Mouse (Mus musculus) adrenal gland, postnatal 10 days (tissue): ENCODE results near the gene Ift122. TPM values are rescaled to one million over a fixed set of nuclear protein-coding genes. Genes with fewer than 3 reads are reported as not detected.

Source experiments
- DNase-seq: peaks from one replicate; pipeline ENCODE4 v3.0.0; 2021; ENCODE audit warnings: mixed read lengths
- total RNA-seq, 2 experiments: library from RNA; stranded (reverse); gene quantifications; 2 replicates each; pipeline ENCODE4 v1.2.3; 2021

Ift122 gene
- total RNA-seq, 2 experiments from 2014 or later = 13.4 to 16.0 TPM

DNA sequence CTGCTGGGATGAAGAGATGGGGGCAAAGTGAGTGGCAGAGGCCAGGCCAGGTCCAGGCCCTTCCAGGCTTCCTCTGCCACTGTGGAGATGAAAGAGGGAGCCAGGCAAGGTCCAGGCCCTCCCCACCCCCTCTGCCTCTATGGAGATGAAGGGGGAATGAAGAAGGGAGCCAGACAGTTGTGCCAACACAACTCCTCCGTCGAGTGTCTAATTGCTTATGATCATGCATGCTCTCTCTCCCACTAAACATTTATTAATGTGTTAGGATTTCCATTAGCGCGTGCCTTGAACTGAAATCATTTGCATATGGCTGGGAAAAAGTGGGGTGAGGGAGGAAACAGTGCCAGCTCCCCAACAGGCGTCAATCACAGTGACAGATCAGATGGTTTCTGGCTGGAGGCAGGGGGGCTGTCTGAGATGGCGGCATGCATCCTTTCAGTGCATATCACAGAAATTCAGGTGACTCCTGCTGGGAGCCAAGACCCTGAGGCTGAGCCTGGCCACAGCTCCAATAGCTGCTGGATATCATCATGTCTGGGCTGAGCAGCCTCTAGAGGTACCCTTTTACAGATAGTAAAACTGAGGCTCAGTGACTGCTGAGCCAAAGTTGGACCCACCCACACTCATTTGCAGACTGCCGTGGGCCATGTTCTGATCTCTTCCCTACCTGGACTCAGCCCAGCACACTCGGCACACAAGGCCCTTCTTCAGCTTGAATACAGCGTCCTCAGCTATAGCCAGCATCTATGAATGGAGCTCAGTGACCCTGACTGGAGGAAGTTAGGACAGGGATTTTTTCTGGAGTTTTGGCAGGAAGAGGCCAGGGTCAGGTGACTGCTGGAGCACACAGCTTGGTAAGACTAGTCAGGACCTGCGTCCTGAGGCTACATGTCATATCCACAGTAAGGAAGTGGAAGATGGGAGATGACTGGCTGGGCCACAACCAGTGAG is 74.3 kb downstream of the Ift122 start:
- no peak for DNase-seq

DNA sequence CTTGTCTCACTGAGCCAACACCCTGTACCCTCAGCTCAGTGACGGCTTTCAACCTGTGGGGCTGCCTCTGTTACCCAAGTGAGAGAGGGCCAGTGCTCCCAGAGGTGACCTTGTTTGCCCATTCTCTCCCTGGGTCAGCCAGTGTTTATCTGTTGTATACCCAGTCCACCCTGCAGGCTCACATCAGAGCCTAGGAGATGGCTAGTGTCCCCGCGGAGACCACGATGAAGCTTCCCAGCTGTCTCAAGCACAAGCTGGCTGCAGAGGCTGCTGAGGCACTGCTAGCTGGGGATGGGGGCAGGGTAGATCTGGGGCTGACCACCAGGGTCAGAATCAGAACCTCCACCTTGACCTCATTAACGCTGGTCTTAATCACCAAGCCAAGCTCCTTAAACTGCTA is 76.7 kb downstream of the Ift122 start:
- no peak for DNase-seq

DNA sequence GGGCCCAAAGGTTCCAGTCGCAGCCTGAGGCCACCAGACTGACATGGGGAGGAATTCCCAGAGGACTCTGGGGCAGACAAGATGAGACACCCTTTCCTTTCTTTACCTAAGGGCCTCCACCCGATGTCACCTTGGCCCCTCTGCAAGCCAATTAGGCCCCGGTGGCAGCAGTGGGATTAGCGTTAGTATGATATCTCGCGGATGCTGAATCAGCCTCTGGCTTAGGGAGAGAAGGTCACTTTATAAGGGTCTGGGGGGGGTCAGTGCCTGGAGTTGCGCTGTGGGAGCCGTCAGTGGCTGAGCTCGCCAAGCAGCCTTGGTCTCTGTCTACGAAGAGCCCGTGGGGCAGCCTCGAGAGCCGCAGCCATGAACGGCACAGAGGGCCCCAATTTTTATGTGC is 78.4 kb downstream of the Ift122 start, which contains the start of gene Rho:
TSS of gene Rho (plus strand) at position 110 of the 400 bp plus-strand sequence.
- DNase-seq = no peak

DNA sequence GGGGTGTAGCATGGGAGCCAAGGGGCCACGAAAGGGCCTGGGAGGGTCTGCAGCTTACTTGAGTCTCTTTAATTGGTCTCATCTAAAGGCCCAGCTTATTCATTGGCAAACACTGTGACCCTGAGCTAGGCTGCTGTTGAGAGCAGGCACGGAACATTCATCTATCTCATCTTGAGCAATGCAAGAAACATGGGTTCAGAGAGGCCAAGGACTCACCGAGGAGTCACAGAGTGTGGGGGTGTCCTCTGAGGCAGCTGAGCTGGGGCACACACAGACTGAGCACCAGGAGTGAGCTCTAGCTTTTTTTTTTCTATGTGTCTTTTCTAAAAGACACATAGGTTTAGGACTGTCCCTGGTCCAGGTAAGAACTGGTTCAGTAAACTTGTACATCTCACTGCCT is 79.1 kb downstream of the Ift122 start:
- DNase-seq = peak; percentile 66

DNA sequence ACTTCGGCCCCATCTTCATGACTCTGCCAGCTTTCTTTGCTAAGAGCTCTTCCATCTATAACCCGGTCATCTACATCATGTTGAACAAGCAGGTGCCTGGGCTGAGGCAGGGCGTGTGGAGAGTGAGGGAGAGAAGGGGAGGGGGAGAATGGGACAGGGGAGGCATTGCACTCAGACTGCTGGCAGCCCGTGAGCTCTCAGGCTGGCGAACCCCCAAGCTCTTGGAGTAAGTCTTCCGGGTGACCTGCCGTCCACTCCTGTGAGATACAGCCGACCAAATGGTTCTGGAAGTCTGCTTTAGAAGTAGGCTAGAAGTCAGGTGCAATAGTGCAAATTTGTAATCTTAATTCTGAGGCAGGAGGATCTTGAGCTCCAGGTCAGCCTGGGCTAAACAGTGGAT is 82.3 kb downstream of the Ift122 start:
- DNase-seq = no peak

GRCm38 (mm10) chr6:115938011-115938410 is 84.7 kb downstream of the Ift122 start:
- no peak for DNase-seq

- DNase-seq = no peak
These were observed 85.5 kb downstream of the Ift122 start for GRCm38 (mm10) chr6:115938798-115939197.

DNA sequence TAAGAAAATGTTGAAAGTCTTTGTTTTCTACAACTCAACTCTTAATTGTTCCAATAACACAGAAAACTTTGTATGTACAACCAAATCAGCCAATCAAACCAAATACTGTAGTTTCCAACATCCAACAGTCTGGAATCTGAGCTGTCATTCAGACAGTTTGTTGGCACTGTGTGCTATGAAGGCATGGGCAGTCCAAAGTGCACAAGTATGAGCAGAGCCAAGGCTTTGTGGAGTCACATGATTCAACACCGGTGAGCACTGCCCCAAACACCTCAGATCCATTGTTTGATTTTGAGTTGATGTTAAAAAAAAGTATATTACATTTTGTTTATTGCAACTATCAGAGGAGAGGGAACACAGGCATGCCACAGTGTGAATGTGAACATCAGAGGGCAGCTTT is 87.3 kb downstream of the Ift122 start:
- no peak for DNase-seq

DNA sequence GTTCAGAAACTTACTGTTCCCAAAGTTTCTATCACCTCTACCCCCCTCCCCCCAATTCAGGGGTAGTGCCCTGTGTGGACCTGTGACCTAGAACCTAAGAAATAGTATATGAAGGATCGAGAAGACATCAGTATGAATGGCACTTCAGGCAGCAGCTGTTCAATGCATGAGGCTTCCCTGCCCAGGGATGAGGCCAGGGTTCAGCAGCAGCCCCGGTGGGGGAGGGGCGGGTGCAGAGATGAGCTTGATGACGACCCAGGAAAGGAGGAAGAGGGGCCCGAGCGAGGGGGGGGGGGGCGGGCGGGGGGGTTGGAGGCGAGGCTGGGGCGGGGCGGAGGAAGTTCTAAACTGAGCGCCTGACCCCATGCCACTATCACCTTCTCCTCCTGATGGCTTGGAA is 87.9 kb downstream of the Ift122 start:
- DNase-seq = no peak

- DNase-seq = no peak
These were observed 90.5 kb downstream of the Ift122 start for GRCm38 (mm10) chr6:115943498-115944427.

DNA sequence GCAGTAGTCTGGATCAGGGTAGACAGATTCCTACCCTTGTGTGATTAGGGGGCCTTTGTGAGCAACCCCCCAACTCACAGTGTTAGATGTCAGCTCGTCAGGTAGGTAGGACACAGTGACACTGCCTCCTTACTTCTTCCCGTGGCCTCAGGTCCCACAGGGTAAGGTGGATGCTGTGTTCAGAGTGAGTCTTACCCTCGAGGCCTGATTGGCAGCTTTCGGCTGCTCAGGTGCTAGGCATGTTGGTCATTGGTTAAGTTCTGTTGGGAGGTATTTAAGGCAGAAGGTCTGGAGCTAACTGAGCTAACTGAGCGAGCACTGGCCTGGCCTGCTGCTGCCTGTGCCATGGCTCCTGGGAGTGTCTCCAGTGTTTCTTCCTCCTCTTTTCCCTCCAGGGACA is 91.4 kb downstream of the Ift122 start, which contains the start of gene H1foo:
TSS of gene H1foo (plus strand) at position 301 of the 400 bp plus-strand sequence.
- DNase-seq = no peak

- no peak for DNase-seq
These were observed 92.4 kb downstream of the Ift122 start for GRCm38 (mm10) chr6:115945633-115946032.

GRCm38 (mm10) chr6:115946389-115946788 is 93.1 kb downstream of the Ift122 start:
- DNase-seq = peak; percentile 62

GRCm38 (mm10) chr6:115954506-115955074 is 101.3 kb downstream of the Ift122 start:
- no peak for DNase-seq

DNA sequence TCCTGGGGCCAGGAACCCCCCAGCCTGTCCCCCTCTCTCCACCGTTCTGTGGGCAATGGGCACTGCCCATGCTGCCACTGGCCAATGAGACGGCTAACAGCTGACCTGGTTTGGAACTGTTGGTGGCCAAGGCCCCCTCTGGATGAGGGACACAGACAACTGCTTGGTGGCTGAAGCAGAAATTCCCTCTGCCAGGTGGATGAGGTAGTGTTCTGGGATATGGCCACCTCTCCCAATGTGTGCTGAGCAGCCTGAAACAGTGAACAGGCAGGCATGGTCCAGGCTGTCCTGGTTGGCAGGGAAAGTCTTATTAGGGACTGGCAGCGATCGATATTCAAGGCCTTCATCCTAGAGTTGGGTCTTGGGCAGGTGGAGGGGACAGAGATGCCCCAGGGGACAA is 101.9 kb downstream of the Ift122 start:
- DNase-seq = no peak

DNA sequence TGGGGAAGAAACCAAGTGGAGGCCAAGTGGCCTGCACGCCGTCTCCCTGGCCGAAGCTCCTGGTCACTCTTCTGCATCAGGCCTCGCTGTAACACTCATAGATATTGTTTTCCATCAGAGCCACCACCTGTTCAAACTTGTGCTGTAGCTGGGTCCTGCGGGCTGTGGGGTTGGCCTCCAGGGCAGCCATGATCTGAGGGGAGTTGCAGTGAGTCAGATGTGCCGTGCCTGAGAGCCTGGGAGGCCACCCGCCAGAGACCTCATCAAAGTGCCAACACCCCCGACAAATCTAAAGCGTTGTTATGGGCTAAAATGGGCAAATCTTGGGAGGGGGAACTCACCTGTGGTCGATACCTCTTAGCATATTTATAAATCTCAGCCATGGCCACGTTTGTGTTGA is 102.4 kb downstream of the Ift122 start:
- DNase-seq = no peak

- DNase-seq = no peak
These were observed 103.2 kb downstream of the Ift122 start for GRCm38 (mm10) chr6:115956418-115956921.

DNA sequence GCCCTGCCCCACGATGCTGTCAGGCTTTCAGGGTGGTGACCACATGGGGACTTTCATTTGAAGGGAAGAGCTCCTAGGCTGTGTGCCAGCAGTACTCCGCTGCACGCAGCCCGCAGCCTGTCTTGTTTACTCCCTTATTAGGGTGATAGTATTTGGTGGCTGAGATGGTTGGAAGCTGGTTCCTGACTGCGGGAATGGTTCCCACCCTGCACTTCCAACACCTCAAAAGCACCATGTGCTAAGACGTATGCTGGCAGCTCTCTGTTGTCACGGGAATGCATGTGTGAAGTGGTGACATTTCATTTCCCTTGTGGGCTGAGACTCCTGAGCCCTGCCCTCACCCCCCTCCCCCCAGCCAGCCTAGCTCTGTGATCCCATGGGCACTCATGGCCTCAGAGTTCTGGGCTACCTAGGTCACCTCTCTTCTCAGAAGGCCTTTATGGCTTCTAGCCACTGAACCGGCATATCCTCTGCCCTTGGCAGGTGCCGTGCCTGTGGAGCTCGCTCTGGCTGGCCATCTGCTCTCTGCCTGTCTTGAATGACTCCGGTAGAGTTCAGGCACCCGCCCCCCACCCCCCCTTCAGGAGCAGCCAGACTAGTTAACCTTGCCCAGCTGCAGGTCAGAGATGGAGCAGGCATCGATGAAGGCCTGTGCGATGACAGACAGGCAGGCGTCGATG is 103.8 kb downstream of the Ift122 start:
- peak; percentile 66 for DNase-seq

DNA sequence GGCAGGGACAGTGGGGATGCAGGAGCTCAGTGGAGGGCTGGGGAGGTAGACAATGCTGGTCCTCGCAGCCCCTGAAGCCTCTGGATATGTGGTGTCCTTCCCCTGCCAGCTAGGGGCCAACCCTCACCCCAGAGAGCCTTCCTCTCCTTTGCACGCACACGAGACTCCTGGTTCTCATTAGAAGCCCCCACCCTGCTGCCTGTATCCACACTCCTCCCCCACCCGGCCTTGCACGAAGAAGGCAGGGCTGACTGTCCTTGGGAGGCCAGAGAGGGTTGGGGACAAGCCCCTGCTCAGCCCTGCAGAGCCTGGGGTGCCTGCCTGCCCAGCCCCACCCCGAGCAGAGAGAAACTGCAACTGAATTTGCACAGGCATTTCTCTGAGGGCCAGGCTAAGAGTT is 104.4 kb downstream of the Ift122 start:
- DNase-seq = peak; percentile 70

- no peak for DNase-seq
These were observed 105.2 kb downstream of the Ift122 start for GRCm38 (mm10) chr6:115958445-115958844.

DNA sequence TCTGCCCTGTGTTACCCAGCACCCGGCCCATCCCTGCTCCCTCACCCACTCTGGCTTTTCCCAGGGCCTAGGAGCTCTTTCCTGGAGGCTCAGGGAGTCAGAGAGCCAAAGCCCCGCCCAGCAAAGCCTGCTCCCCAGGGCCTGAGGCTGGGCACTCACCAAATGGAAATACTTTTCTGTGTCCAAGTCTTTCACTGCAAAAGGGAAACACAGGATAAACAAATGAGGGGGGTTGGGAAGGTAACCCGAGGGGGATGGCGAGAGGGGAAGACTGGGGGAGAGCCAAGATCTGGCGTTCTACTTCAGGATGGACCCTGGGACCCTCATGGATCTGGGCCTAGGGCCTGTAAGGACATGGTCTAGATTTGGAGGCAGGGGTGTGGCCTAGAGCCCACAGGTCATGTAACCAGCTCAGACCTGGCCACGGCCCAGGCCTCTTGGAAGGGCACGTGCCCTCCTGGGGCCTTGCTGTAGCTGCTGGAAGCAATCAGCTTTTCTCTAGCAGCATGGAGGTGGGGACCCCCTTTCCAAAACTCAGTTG is 106.0 kb downstream of the Ift122 start:
- peak; percentile 89 for DNase-seq
